Mouse (Mus musculus) stomach, embryonic 14.5 days (tissue): Measurements from ENCODE around the gene Washc3. TPM values are rescaled to one million over a fixed set of nuclear protein-coding genes. Genes with fewer than 3 reads are reported as not detected.

Experiments
- ATAC-seq: fragments of 200-750 bp; cut with Nextera tagmentation; 2 replicates; pipeline ENCODE4 v1.8.0; 2017; ENCODE audit warnings: low read depth, moderate TSS enrichment; ENCODE audit not compliant: insufficient number of reproducible peaks, insufficient read depth, low FRiP score
- H3K27ac ChIP-seq: fragments of 300-500 bp; sonication (generic); 2 replicates; pipeline ENCODE4 v1.5.1; 2014; ENCODE audit warnings: mild to moderate bottlenecking, low read length, moderate library complexity, mixed read lengths
- H3K27me3 ChIP-seq: fragments of 300-500 bp; sonication (generic); 2 replicates; pipeline ENCODE4 v1.6.1; 2014; ENCODE audit warnings: low read length, control low read depth, mixed read lengths; ENCODE audit not compliant: control insufficient read depth, insufficient read depth
- H3K36me3 ChIP-seq: fragments of 300-500 bp; sonication (generic); 2 replicates; pipeline ENCODE4 v1.6.1; 2014; ENCODE audit warnings: mild to moderate bottlenecking, control low read depth, low read length, moderate library complexity, mixed read lengths; ENCODE audit not compliant: control insufficient read depth, insufficient read depth
- H3K4me1 ChIP-seq: fragments of 300-500 bp; sonication (generic); 2 replicates; pipeline ENCODE4 v1.6.1; 2014; ENCODE audit warnings: low read length, control low read depth, mixed read lengths; ENCODE audit not compliant: control insufficient read depth, insufficient read depth
- H3K4me2 ChIP-seq: fragments of 300-500 bp; sonication (generic); replicated peaks from 2 replicates; pipeline ENCODE4 v1.6.1; 2014; ENCODE audit warnings: low read depth, low read length, control low read depth
- H3K4me3 ChIP-seq: fragments of 300-500 bp; sonication (generic); 2 replicates; pipeline ENCODE4 v1.5.1; 2014; ENCODE audit warnings: low read depth, low read length, control low read depth
- H3K9ac ChIP-seq: fragments of 300-500 bp; sonication (generic); replicated peaks from 2 replicates; pipeline ENCODE4 v1.6.1; 2014; ENCODE audit warnings: low read depth, mild to moderate bottlenecking, control low read depth, low read length, moderate library complexity, mixed read lengths
- H3K9me3 ChIP-seq: fragments of 300-500 bp; sonication (generic); 2 replicates; pipeline ENCODE4 v1.6.1; 2016; ENCODE audit warnings: low read depth, low read length, control low read depth; ENCODE audit not compliant: control insufficient read depth
- WGBS: fragments of 180-500 bp; shearing (Covaris S2); extraction: QIAGEN DNeasy Blood & Tissue Kit; methylation state at CpG from one replicate; pipeline ENCODE4 v1.1.7; 2014; 5-methylcytosine and 5-hydroxymethylcytosine counted together
- polyA plus RNA-seq: library from polyadenylated mRNA; unstranded; fragments of >200 nt; fragmentation: Nextera tagmentation; extraction: Ambion mirVana; gene quantifications from 2 replicates; pipeline ENCODE4 v1.2.1, GENCODE M21; 2014

Gene Washc3
- 67.4 and 68.0 TPM in 2 replicates for polyA plus RNA-seq

GRCm38 (mm10) chr10:88200951-88201638, at the start of gene Washc3:
Gene Washc3, plus strand, starts transcription at chr10:88201093.
- Histone ChIP-seq H3K9ac (peak within 1 kb of the TSS; percentile 34; the same call in 1 of the 2 replicates), H3K27ac (peak within 1 kb of the TSS; percentile 29; the same call in 1 of the 2 replicates), H3K27me3 (no peaks in the 10 kb centered on the region), H3K4me3 (peak within 1 kb of the TSS; percentile 48), H3K9me3 (no peaks in the 10 kb centered on the region), H3K4me1 (0 out of 2 replicates have a peak, but pooled peaks cover 6% of the 10 kb centered on the region), H3K36me3 (0 out of 2 replicates have a peak, but pooled peaks cover 4% of the 10 kb centered on the region), H3K4me2 (peak within 1 kb of the TSS; percentile 59)
- under 1% methylated on average over 23 of the region's 23 CpGs for WGBS
- ATAC-seq, result peak; percentile 97

- H3K36me3 ChIP-seq, result peaks cover 24% of the 10 kb centered on the region
- H3K4me3 ChIP-seq, result no peak overlapping the region
- no peaks in the 10 kb centered on the region for H3K9me3 ChIP-seq
- no peak overlapping the region for H3K9ac ChIP-seq
- no peaks in the 10 kb centered on the region for H3K27me3 ChIP-seq
- WGBS, result 88% methylated on average over 6 of the region's 6 CpGs
- H3K4me1 ChIP-seq, result 0 out of 2 replicates have a peak, but pooled peaks cover 3% of the 10 kb centered on the region
- H3K27ac ChIP-seq, result no peak overlapping the region
- H3K4me2 ChIP-seq, result no peak overlapping the region
- ATAC-seq, result no peak
Observed at GRCm38 (mm10) chr10:88151658-88152057, 49.2 kb upstream of the Washc3 start.

GRCm38 (mm10) chr10:88162096-88162495, 38.8 kb upstream of the Washc3 start:
- Histone ChIP-seq H3K9ac (no peak overlapping the region), H3K36me3 (peaks cover 22% of the 10 kb centered on the region)

GRCm38 (mm10) chr10:88162676-88163075, 38.2 kb upstream of the Washc3 start:
- no peak for ATAC-seq
- Histone ChIP-seq H3K9ac (no peak overlapping the region), H3K27me3 (no peaks in the 10 kb centered on the region), H3K4me2 (no peak overlapping the region), H3K4me1 (no peaks in the 10 kb centered on the region), H3K4me3 (no peak overlapping the region), H3K9me3 (peaks cover 2% of the 10 kb centered on the region; the same call in 1 of the 2 replicates), H3K36me3 (peaks cover 22% of the 10 kb centered on the region), H3K27ac (no peak overlapping the region)
- WGBS, result 96% methylated on average over 5 of the region's 5 CpGs

More at GRCm38 (mm10) chr10:88162096-88162495, 38.8 kb upstream of the Washc3 start:
- H3K27me3 ChIP-seq, result no peaks in the 10 kb centered on the region
- ATAC-seq, result no peak
- peaks cover 2% of the 10 kb centered on the region; the same call in 1 of the 2 replicates for H3K9me3 ChIP-seq
- H3K27ac ChIP-seq, result no peak overlapping the region
- no peaks in the 10 kb centered on the region for H3K4me1 ChIP-seq
- H3K4me2 ChIP-seq, result no peak overlapping the region
- H3K4me3 ChIP-seq, result no peak overlapping the region
- 94% methylated on average over 2 of the region's 2 CpGs for WGBS

GRCm38 (mm10) chr10:88166158-88166557, 34.7 kb upstream of the Washc3 start:
- ATAC-seq, result no peak
- Histone ChIP-seq H3K9ac (no peak overlapping the region), H3K27me3 (no peaks in the 10 kb centered on the region), H3K36me3 (peaks cover 12% of the 10 kb centered on the region; the same call in 1 of the 2 replicates), H3K9me3 (peaks cover 2% of the 10 kb centered on the region; the same call in 1 of the 2 replicates), H3K27ac (no peak overlapping the region), H3K4me1 (no peaks in the 10 kb centered on the region), H3K4me3 (no peak overlapping the region), H3K4me2 (no peak overlapping the region)
- WGBS, result 86% methylated on average over 3 of the region's 3 CpGs

GRCm38 (mm10) chr10:88167438-88168077, 33.3 kb upstream of the Washc3 start:
- no peaks in the 10 kb centered on the region for H3K27me3 ChIP-seq
- H3K36me3 ChIP-seq, result peaks cover 5% of the 10 kb centered on the region; the same call in 1 of the 2 replicates
- 78% methylated on average over 7 of the region's 7 CpGs for WGBS
- no peaks in the 10 kb centered on the region for H3K4me1 ChIP-seq
- H3K9ac ChIP-seq, result no peak overlapping the region
- H3K4me2 ChIP-seq, result no peak overlapping the region
- no peak for ATAC-seq
- H3K9me3 ChIP-seq, result peaks cover 2% of the 10 kb centered on the region; the same call in 1 of the 2 replicates
- H3K4me3 ChIP-seq, result no peak overlapping the region
- H3K27ac ChIP-seq, result no peak overlapping the region

GRCm38 (mm10) chr10:88200541-88200940, 352 bp upstream of the Washc3 start:
- H3K4me2 ChIP-seq, result peak overlapping the region; percentile 59
- ATAC-seq, result peak; percentile 61; the same call in 1 of the 2 replicates
- WGBS, result 13% methylated on average over 4 of the region's 4 CpGs
- H3K9me3 ChIP-seq, result no peaks in the 10 kb centered on the region
- 0 out of 2 replicates have a peak, but pooled peaks cover 4% of the 10 kb centered on the region for H3K36me3 ChIP-seq
- H3K27me3 ChIP-seq, result no peaks in the 10 kb centered on the region
- no peak overlapping the region for H3K27ac ChIP-seq
- H3K4me1 ChIP-seq, result 0 out of 2 replicates have a peak, but pooled peaks cover 6% of the 10 kb centered on the region
- peak overlapping the region; percentile 48 for H3K4me3 ChIP-seq
- H3K9ac ChIP-seq, result no peak overlapping the region

- no peak for ATAC-seq
- whole genome bisulfite sequencing, result 72% methylated on average over 13 of the region's 13 CpGs
- no peak overlapping the region; the same call in 1 of the 2 replicates for H3K27ac ChIP-seq
Observed at GRCm38 (mm10) chr10:88201650-88202049, 757 bp downstream of the Washc3 start.

More at GRCm38 (mm10) chr10:88201650-88202049, 757 bp downstream of the Washc3 start:
- Histone ChIP-seq H3K9me3 (no peaks in the 10 kb centered on the region), H3K4me2 (peak overlapping the region; percentile 59), H3K36me3 (0 out of 2 replicates have a peak, but pooled peaks cover 4% of the 10 kb centered on the region), H3K4me3 (peak overlapping the region; percentile 48), H3K27me3 (no peaks in the 10 kb centered on the region), H3K4me1 (0 out of 2 replicates have a peak, but pooled peaks cover 6% of the 10 kb centered on the region), H3K9ac (no peak overlapping the region)
